Mouse (Mus musculus) left cerebral cortex, postnatal 4 days (tissue): ENCODE measurements around the gene Ung. TPM values are rescaled to one million over a fixed set of nuclear protein-coding genes. Genes with fewer than 3 reads are reported as not detected.

Source experiments
- DNase-seq: peaks from one replicate; pipeline ENCODE4 v3.0.0-alpha.2; 2022
- intact Hi-C: fragments of 180-260 bp; cut with DNase I; formaldehyde crosslinking; loops from one replicate; pipeline ENCODE4 v1.15.1; 2025
- total RNA-seq, 2 experiments: library from RNA; stranded (reverse); gene quantifications; 2 replicates each; pipeline ENCODE4 v1.2.3; 2021

Ung gene
- total RNA-seq, 2 experiments from 2014 or later, result 5.6 to 6.0 TPM

DNA sequence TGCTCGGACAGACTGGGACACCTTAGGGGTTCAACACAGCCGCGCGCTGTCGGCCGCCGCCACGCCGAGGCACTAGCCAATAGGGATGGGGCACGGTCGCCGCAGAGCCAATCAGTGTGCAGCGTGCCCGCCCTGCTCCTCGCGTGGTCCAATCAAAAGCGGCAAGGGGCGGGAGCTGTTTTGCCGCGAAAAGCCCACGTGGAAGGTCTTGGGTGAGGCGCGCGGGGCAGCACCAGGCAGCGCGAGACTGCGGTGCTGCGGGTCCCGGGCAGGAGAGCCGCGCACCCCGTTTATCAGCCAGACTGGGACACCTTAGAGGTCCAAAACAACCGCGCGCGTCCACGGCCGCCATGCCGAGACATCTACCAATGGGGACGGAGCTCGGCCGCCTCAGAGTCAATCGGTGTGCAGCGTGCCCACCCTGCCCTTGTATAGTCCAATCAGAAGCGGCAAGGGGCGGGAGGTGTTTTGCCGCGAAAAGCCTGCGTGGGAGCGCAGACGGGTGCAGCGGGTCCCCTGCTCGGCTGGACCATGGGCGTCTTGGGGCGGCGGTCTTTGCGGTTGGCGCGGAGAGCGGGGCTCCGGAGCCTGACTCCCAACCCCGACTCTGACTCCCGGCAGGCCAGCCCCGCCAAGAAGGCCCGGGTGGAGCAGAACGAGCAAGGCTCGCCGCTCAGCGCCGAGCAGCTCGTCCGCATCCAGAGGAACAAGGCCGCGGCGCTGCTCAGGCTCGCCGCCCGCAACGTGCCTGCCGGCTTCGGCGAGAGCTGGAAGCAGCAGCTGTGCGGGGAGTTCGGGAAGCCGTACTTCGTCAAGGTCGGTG lies 723 bp downstream of the Ung start:
- DNase-seq, result peak; percentile 95
- intact Hi-C loops, result no loop called here

DNA sequence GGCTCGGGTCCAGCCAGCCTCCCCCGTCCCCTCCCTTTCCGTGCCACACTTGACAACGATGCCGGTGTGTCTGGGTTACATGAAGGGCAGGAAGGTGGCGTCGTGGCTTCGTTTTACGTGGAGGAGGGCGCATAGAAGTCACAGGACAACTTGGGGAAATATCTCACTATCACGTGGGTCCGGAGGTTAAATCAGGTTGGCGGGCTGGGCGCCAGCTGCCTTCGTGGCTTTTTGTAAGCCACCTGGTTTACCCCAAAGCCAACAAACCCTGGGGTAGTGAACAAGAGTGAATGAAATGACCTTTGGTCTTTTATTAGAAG lies 1.3 kb downstream of the Ung start:
- intact Hi-C loops, result no loop called here
- DNase-seq, result peak; percentile 51

DNA sequence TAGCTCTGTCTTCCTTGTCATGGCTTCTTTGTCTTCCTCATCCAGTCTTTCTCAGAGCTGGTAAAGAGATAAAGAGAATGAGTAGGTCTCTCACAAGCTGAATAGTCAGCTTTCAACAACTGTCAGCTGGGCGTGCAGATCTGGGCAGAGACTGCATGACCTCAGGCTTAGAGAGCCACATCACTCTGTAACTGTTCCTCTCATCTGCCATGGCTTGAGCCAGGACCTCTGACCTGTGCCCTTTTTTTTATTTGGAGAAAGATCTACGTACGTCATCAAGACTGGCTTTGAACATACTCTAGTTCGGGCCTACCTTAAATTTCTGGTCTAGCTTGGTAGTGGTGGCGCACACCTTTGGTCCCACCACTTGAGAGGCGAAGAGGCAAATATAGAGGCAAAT lies 2.7 kb downstream of the Ung start:
- intact Hi-C loops, result no loop called here
- DNase-seq, result no peak

DNA sequence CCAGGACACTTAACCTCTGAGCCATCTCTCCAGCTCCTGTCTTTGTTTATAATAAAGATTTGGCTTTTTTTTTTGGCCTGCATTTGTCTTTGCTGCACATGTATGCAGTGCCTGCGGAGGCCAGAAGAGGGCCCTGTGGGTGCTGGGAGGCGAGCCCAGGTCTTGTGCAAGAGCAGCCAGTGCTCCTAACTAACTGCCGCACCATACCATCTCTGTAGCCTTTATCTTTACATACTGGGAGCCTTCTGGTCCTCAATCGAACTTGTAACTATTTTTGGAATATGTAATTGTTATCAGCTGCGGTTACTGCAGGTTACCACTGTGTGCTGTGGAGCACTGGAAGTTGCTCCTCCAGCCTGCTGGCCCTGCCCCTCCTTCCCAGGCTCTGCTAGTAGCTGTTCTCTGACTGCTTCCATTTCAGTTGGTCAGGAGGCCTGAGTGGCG lies 3.9 kb downstream of the Ung start:
- intact Hi-C loops, result no loop called here

DNA sequence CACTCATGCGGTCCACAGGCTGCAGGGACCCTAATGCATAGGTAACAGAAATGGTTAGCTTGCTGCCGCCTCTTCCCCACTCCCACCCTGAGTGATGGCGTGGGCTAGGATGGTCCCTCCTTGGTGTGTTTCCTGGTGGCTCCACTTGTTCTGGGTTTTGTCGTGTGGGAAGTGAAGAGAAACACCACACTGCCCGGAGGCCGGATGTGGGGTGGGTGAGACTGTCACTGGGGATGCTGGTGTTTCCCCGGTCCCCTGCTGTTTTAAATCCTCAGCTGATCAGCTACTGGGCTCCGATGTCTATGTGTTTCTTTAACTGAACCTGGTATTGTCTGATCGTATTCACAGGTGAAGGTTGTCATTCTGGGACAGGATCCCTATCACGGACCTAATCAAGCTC lies 5.3 kb downstream of the Ung start:
- no peak for DNase-seq
- intact Hi-C loops, result no loop called here

More for the DNA sequence above, 3.9 kb downstream of the Ung start:
- peak; percentile 63 for DNase-seq

DNA sequence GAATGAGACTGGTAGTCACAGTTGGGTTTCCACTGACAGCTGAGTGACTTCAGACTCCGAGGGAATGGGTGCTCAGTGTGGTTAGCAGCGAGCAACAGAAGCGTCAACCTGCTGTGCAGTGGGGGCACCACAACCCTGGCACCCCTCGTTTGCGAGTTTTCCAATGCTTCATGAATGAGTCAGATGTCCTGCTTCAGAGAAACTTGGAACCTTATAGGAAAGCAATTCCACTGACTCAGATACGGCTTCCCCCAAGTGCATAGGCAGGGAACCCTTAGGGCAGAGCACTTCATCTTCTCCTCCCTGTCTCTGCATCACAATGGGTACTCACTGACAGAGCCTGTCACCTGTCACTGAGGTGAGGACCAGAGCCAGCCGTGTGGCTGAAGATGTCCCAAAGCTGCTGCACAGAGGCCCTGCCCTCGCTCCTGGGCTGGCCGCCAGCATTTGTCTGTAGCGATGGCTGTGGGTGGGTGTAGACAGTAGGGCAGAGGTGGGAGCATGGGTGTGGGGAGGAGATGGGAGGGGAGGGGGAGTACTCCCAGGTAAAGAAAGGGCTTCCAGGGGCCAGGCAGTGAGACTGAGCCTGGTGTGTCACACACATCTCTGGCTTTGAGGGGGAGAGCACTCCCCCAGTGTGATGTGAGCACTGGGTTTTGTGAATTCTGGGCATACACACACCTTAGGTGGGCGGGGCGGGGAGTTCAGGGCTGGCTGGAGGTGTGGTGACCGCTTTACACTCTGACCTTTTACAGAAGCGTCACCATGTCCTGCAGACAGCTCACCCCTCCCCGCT lies 7.5 kb downstream of the Ung start:
- intact Hi-C loops, result no loop called here
- peak; percentile 34 for DNase-seq

DNA sequence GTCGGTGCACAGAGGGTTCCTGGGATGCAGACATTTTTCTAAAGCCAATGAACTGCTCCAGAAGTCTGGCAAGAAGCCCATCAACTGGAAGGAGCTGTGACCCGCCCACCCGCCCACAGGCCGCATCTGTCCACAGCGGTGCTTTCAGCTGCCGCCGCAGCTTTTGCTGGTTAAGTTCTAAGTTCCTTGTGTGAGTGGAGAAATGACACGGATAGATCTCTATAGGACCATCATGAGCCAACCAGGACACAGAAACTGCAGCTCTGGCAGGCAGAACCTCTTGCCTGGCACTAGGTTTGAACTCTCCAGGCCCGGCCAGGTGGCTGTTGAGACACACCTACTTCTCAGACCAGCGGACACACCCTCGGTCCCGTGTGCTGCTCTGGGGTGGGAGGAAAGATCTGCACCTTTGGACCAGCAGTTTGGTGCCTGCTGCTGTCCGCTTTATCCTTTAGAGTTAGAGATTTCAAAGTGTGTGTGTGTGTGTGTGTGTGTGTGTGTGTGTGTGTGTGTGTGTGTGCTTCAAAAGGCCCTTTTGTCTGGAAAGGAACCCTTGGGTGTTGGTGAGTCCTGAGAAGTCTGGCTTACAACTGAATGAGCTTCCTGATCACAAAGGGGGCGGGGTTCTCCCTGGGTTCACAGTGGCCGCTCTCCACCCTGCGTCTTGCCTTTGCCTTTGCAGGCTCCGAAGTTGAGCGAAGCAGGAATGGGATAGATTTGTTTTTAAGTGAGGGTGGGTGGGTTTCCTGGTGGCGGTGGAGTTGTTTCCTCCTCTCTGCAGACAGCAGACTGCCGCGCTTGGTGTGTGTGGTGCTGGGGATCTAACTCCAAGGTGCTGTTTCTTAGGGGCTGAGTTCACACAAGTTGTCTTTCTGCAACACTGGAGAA lies 8.3 kb downstream of the Ung start:
- intact Hi-C loops, result no loop called here
- peak; percentile 28 for DNase-seq

DNA sequence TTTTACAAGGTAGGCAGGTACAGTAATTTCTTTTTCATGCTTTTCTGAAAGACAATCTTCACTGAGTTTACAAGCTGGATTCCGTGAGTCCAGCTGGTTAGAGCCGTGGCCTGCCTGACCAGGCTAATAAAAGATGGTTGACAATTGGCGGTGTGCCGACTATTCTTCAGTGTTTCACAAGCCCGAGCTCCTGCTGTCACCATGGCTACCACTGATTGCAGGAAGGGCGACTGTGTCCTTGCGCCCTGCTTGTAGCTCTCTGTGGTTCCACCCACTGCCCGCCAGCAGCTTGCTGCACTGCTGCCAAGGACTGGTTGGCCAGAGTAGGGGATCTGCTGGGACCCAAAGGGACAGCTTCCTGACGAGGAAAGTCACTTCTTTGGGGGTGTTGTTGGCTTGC lies 9.0 kb downstream of the Ung start:
- intact Hi-C loops, result no loop called here

DNA sequence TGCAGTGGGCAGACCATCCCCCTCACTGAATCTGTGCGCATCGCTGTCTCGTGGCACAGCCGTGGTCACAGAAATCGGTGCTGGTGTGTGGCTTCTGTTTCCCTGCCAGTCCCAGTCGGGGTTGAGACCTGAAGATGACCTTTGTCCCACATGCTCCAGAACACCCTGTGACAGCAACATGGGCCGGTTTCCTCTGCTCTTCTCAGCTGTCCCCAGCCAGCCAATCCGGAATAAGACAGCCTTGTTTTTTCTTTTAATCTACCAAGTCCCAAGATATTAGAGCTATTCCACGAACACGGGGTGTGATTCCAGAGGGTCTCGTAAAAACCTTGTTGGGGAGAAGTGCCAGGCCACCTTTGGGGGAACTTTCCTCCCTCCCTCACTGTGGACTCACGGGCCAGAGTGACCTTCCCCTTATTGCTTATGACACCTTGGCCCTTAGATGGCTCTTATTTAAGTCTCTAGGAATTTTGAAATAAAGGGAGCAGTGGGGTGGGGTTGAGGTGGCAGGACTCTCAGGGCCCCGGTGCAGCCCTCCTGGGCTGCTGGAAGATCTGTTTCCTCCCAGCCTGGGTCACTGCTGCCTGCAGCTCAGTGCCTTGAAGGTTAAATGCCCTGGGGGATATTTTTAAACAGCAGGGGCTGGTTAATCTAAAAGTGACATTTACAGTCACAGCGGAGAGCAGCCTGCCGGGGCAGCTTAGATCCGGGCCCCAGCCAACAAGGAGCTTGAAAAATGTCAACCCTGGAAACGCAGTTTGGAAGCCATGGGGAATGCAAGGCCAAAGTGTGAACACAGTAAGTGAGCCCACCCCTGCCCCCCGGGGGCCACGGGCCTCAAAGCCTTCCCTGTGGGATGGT lies 16.1 kb downstream of the Ung start, which contains the start of gene Acacb:
Gene Acacb (plus strand): TSS at position 508 of the 861 bp plus-strand sequence.
- intact Hi-C loops, result no loop called here
- no peak for DNase-seq

More for the DNA sequence above, 9.0 kb downstream of the Ung start:
- DNase-seq, result peak; percentile 92

DNA sequence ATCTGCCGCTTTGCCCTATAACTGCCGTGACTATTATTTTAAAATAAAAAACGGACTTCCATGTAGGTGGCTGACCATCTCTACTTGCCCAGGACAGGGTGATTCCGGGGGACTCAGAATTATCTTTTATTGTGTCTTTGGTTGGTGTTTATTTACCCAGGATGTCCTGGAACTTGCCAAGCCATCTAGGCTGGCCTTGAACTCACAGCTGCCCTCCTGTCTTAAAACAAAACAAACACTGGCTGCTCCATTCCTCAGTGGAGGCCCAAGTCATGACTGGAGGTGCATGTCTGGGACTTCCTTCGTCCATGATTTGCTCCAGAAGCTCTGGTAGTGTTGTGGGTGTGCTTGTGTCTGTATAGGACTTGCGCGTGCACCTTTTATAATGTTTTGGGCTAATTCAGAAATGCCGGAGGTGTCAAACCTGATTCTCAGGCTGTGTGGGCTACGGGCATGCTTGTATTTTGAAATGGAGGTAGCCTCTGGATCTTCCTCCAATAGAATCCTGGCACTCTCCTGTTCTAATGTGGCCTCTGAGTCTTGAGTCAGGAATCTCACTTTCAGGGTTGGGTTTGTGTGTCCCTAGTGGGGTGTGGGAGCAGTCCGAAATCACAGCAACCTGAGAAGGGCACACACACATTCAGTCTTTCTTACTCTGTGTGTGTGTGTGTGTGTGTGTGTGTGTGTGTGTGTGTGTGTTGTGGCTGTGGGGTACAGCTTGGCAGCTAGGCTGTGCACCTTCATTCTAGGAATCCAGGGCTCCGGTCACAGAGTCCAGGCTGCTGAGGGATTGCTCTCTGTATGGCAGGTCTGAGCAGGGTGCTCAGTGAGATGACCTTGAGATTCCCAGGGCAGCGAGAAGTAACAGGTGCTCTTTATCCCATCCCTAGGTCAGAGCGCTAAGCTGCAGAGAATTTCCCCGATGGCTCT lies 17.1 kb downstream of the Ung start:
- intact Hi-C loops, result no loop called here

DNA sequence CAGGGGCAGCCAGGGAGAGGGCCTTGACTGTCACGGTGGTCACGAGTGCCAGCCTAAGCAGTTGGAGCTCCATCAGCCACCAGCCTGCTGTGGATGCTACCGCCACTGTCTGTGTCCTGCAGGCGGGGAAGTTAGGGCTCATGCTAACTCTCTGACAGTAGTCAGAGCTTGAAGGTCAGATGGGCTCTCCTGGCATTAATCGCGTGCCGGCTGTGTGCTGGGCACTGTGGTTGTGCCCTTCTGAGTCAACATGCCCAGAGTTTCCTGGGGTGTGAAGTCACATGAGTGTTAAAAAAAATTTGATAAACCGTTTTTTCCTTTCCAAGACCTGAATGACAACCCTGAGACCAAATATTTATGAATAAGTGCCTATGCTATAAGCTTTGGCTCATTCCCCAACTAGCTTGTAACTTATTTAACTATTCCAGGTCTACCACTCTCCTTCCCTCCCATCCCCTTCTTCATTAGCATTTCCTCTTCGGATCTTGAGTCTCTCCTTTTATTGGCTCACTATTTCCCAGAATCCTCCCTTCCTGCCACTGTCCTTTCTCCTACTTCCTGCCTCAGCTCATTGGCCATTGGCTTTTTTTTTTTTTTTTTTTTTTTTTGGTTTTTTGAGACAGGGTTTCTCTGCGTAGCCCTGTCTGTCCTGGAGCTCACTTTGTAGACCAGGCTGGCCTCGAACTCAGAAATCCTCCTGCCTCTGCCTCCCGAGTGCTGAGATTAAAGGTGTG lies 22.3 kb downstream of the Ung start:
- no peak for DNase-seq
- intact Hi-C loops, result no loop called here

More for the DNA sequence above, 17.1 kb downstream of the Ung start:
- DNase-seq, result no peak

DNA sequence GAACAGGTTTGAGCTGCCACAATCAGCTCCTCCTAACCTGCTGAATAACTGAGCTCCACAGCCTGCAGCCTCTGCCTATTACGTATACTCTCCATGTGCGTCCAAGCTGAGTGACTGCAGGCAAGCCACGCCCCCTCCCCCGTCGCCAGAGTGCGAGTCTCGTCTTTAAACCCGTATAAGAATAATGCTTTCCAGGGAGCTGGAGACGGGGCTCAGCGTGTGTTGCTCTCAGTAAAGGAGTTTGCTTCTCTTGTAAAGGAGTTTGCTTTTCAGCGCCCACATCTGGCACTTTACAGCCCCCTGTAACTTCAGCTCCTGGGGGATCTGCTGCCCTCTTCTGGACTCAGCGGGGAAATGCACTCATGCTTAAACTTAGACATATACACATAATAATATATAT lies 23.3 kb downstream of the Ung start:
- intact Hi-C loops, result no loop called here
- DNase-seq, result no peak

DNA sequence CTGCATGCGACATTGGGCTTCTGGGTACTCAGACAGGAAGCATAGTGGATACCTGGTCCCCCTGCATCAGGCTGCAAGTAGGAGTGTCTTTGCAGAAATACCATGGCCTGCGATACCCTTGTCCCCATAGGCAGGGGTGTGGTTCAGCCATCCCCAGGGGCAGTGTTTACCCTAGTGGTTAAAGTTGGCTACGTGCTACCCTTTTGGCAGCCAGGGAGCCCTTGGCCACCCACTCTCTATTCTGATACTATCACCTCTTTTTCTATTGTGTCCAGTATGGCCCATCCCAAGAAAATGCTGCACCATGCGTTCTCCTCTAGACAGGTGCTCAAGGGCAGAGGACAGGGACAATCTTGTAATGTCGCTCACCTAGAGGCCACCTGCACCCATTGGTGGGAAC lies 24.6 kb downstream of the Ung start:
- DNase-seq, result no peak
- intact Hi-C loops, result no loop called here

DNA sequence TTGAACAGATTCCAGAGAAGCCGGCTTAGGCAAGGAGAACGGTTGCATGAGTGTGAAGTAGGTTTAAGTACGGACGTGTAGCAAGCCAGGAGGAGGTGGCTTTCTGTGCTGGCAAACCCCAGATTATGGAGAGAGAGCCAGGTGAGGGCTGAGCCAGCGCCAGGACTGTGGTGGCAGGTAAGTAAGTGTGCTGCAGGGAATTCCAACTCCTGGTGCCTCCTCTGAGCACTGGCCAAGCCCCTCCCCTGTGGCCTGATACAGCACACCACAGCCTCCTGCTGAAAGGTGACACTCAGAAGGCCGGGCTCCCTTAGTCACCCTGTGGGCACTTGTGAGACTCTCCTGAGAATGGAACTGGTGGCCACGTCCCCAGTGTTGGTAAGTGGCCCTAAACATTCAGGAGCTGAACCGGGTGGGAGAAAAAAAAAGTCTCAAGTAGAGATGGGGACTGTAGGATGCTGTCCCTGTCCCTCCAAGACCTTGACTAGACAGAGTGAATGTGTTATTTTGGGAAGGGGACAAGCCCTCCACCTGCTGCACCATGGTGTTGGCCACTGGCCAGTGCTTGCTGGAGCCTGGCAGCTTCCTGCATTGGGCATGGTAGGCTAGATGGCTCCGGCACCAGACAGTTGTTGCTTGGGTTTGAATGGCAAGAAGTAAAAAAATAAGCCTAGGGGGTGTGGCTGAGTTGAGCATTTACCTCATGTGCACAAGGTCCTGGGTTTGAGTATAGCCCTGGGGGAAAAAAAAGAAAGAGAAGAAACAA lies 25.2 kb downstream of the Ung start:
- intact Hi-C loops, result no loop called here
- peak; percentile 64 for DNase-seq

DNA sequence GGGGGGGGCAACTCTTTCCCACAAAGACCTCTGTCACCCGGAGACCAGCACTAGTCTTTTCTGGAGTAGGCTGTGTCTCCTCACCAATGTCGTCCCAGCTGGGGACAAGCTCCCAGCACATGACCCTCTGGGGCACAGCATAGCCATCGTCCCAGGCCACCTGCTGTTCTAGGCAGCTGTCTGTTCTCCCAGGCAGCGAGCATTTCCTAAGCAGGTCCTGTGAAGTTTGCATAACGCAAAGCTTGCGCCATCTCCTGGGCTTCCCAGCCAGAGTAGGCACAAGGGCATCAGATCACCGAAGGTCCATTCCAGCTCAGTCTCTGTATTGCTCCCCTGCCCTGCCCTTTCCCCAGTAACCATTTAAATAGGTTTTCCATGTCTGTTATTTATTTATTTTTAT lies 27.1 kb downstream of the Ung start:
- DNase-seq, result no peak
- intact Hi-C loops, result no loop called here

DNA sequence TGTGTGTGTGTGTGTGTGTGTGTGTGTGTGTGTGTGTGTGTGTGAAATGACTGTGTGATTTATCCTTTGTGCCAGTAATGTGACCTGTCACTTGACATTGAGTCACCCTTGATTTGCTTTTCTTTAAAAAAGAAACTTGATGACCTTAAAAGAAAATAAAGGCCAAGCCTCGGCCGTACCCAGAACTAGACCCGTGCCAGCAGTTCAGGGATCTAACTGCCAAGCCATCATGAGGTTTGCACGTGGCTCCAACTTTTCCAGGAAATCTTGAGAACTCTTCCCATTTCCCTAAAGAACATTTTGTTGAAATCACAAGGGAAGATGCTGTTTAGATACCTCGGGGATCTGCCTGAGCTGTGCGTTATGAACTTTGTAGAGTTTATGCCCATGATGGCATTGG lies 31.2 kb downstream of the Ung start:
- DNase-seq, result no peak
- intact Hi-C loops, result no loop called here

DNA sequence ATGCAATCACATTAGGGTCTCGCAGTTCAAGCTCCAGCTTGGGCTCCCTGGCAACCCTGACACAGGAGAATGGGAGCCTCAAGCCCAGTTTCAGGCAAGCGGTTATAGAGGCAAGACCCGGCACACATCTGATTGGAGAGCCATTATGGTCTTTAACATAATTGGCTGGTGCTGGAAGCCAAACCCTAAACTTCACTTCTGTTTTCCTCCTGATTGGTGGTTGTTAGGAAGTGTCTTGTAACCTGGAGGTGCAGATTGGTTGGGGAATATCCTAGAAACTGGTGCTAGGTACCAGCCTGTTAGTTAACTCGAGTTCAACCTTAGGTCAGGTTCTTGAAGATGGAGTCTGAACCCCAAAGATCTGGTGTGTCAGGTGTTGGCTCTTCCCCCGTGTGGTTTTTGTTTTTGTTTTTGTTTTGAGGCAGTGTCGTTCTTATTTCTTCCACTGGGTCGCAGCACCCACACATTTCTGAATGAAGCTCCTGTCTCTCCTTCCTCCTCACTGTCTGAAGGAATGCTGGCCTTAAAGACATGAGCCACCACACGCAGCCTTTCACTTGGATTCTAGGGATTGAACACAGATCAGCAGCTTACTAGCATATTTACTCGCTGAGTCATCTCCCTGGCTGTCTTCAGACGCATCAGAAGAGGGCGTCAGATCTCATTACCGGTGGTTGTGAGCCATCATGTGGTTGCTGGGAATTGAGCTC lies 32.1 kb downstream of the Ung start:
- intact Hi-C loops, result no loop called here
- no peak for DNase-seq
